Mouse (Mus musculus): ENCODE measurements around the gene Odf4. TPM values are rescaled to one million over a fixed set of nuclear protein-coding genes. Genes with fewer than 3 reads are reported as not detected.
"Not testable (repeated sequence)": the region's sequence is repeated elsewhere in the genome, so short reads cannot be mapped to it uniquely, and the experiment has no call there.

Gene Odf4
- not detected in 2 replicates for polyA plus RNA-seq (2012; rRNA removed)
- not detected in 2 replicates for polyA plus RNA-seq (2014; fragmentation: Nextera tagmentation; extraction: Ambion mirVana)

GRCm38 (mm10) chr11:68926981-68927380 lies at the start of gene Odf4:
TSS of gene Odf4 (minus strand) at chr11:68927081.
- Histone ChIP-seq H3K27ac (no peak within 1 kb of the TSS), H3K9ac (replicated peaks) (no peak within 1 kb of the TSS), H3K36me3 (replicated peaks; ENCODE audit: control insufficient read depth, insufficient read depth, low read depth) (no peaks in the 10 kb centered on the region), H3K27me3 (ENCODE audit: control insufficient read depth, insufficient read depth, low read length) (no peaks in the 10 kb centered on the region), H3K4me3 (ENCODE audit: insufficient read depth in 1 of 2, low read depth in 2 of 2, low read length in 2 of 2) (no peak within 1 kb of the TSS), H3K4me1 (replicated peaks; ENCODE audit: control insufficient read depth in 2 of 2, insufficient read depth in 2 of 2, low read length in 1 of 2) (0 out of 4 replicates have a peak, but pooled peaks cover 0 to 2% of the 10 kb centered on the region in 2 experiments), H3K9me3 (ENCODE audit: control insufficient read depth, low read length) (no peaks in the 10 kb centered on the region), H3K4me2 (ENCODE audit: low read depth) (no peak within 1 kb of the TSS)
- 64% methylated on average over 3 of the region's 3 CpGs for WGBS (ENCODE audit: insufficient replicate concordance)
- TF ChIP-seq EP300 (IDR thresholded peaks at IDR 0.05; ENCODE audit: low read depth) (no peak), CTCF (IDR thresholded peaks at IDR 0.05; ENCODE audit: low read depth) (no peak)
- DNase-seq (ENCODE audit: low read depth in 3 of 3, low spot score in 3 of 3): no peak
- ATAC-seq (ENCODE audit: insufficient read depth): no peak

- Histone ChIP-seq H3K9me3 (ENCODE audit: control insufficient read depth, low read length) (no peaks in the 10 kb centered on the region), H3K4me1 (replicated peaks; ENCODE audit: control insufficient read depth in 2 of 2, insufficient read depth in 2 of 2, low read length in 1 of 2) (peaks cover 0 to 14% of the 10 kb centered on the region in 2 experiments; a peak in 3 of 4 replicates), H3K36me3 (replicated peaks; ENCODE audit: control insufficient read depth, insufficient read depth, low read depth) (no peaks in the 10 kb centered on the region), H3K27ac (no peak overlapping the region), H3K4me3 (ENCODE audit: insufficient read depth in 1 of 2, low read depth in 2 of 2, low read length in 2 of 2) (no peak overlapping the region), H3K4me2 (ENCODE audit: low read depth) (no peak overlapping the region), H3K27me3 (ENCODE audit: control insufficient read depth, insufficient read depth, low read length) (no peaks in the 10 kb centered on the region), H3K9ac (replicated peaks) (no peak overlapping the region)
- WGBS (ENCODE audit: insufficient replicate concordance): 71% methylated on average over 1 of the region's 1 CpGs
- ATAC-seq (ENCODE audit: insufficient read depth): no peak
- no peak for DNase-seq (ENCODE audit: low read depth in 3 of 3, low spot score in 3 of 3)
- TF ChIP-seq EP300 (IDR thresholded peaks at IDR 0.05; ENCODE audit: low read depth): no peak
- no peak for TF ChIP-seq CTCF (IDR thresholded peaks at IDR 0.05; ENCODE audit: low read depth)
Measured at GRCm38 (mm10) chr11:68975601-68976000, 48.7 kb upstream of the Odf4 start.

GRCm38 (mm10) chr11:68975085-68975484 lies 48.2 kb upstream of the Odf4 start, which contains the start of gene Rangrf:
TSS of gene Rangrf (minus strand) at chr11:68975185.
- H3K36me3 ChIP-seq (replicated peaks; ENCODE audit: control insufficient read depth, insufficient read depth, low read depth): no peaks in the 10 kb centered on the region
- peak within 1 kb of the TSS; percentile 74 for H3K4me2 ChIP-seq (ENCODE audit: low read depth)
- H3K9ac ChIP-seq (replicated peaks): no peak within 1 kb of the TSS; the same call in 1 of the 2 replicates
- peak within 1 kb of the TSS; percentile 50 to 57; a peak in 2 of 4 replicates for H3K4me3 ChIP-seq (ENCODE audit: insufficient read depth in 1 of 2, low read depth in 2 of 2, low read length in 2 of 2)
- ATAC-seq (ENCODE audit: insufficient read depth) (no peak), DNase-seq (ENCODE audit: low read depth in 3 of 3, low spot score in 3 of 3) (no peak)
- no peaks in the 10 kb centered on the region for H3K27me3 ChIP-seq (ENCODE audit: control insufficient read depth, insufficient read depth, low read length)
- H3K4me1 ChIP-seq (replicated peaks; ENCODE audit: control insufficient read depth in 2 of 2, insufficient read depth in 2 of 2, low read length in 1 of 2): peaks cover 0 to 14% of the 10 kb centered on the region in 2 experiments; a peak in 3 of 4 replicates
- 67% methylated on average over 7 of the region's 7 CpGs for WGBS (ENCODE audit: insufficient replicate concordance)
- H3K27ac ChIP-seq: no peak within 1 kb of the TSS
- no peaks in the 10 kb centered on the region for H3K9me3 ChIP-seq (ENCODE audit: control insufficient read depth, low read length)
- no peak for TF ChIP-seq EP300 (IDR thresholded peaks at IDR 0.05; ENCODE audit: low read depth)
- no peak for TF ChIP-seq CTCF (IDR thresholded peaks at IDR 0.05; ENCODE audit: low read depth)

- Histone ChIP-seq H3K36me3 (replicated peaks; ENCODE audit: control insufficient read depth, insufficient read depth, low read depth) (no peaks in the 10 kb centered on the region), H3K9ac (replicated peaks) (no peak overlapping the region; the same call in 1 of the 2 replicates), H3K4me1 (replicated peaks; ENCODE audit: control insufficient read depth in 2 of 2, insufficient read depth in 2 of 2, low read length in 1 of 2) (peaks cover 0 to 10% of the 10 kb centered on the region in 2 experiments; a peak in 3 of 4 replicates), H3K27me3 (ENCODE audit: control insufficient read depth, insufficient read depth, low read length) (no peaks in the 10 kb centered on the region), H3K27ac (no peak overlapping the region), H3K4me3 (ENCODE audit: insufficient read depth in 1 of 2, low read depth in 2 of 2, low read length in 2 of 2) (peak overlapping the region; percentile 50 to 57), H3K9me3 (ENCODE audit: control insufficient read depth, low read length) (no peaks in the 10 kb centered on the region), H3K4me2 (ENCODE audit: low read depth) (peak overlapping the region; percentile 74)
- ATAC-seq (ENCODE audit: insufficient read depth) (no peak), DNase-seq (ENCODE audit: low read depth in 3 of 3, low spot score in 3 of 3) (no peak)
- TF ChIP-seq CTCF (IDR thresholded peaks at IDR 0.05; ENCODE audit: low read depth) (no peak), EP300 (IDR thresholded peaks at IDR 0.05; ENCODE audit: low read depth) (no peak)
- WGBS (ENCODE audit: insufficient replicate concordance): 30% methylated on average over 6 of the region's 6 CpGs
Measured at GRCm38 (mm10) chr11:68974059-68974450, 47.2 kb upstream of the Odf4 start.

GRCm38 (mm10) chr11:68973250-68974058 lies 46.6 kb upstream of the Odf4 start:
- Histone ChIP-seq H3K4me2 (ENCODE audit: low read depth) (peak overlapping the region; percentile 74), H3K4me1 (replicated peaks; ENCODE audit: control insufficient read depth in 2 of 2, insufficient read depth in 2 of 2, low read length in 1 of 2) (peaks cover under 1 to 12% of the 10 kb centered on the region in 2 experiments), H3K4me3 (ENCODE audit: insufficient read depth in 1 of 2, low read depth in 2 of 2, low read length in 2 of 2) (peak overlapping the region; percentile 50 to 57)
- under 1% methylated on average over 37 of the region's 38 CpGs for WGBS (ENCODE audit: insufficient replicate concordance)
- ATAC-seq (ENCODE audit: insufficient read depth) (peak; percentile 93), DNase-seq (ENCODE audit: low read depth in 3 of 3, low spot score in 3 of 3) (peak; percentile 67 to 74 (median 70))
- not testable (repeated sequence) for H3K36me3 ChIP-seq (replicated peaks; ENCODE audit: control insufficient read depth, insufficient read depth, low read depth); H3K9ac ChIP-seq (replicated peaks); H3K27me3 ChIP-seq (ENCODE audit: control insufficient read depth, insufficient read depth, low read length); H3K27ac ChIP-seq; H3K9me3 ChIP-seq (ENCODE audit: control insufficient read depth, low read length)

Data from liver, embryonic 14.5 days (tissue).